Mouse (Mus musculus): ENCODE data around the gene Myo3b. TPM values are rescaled to one million over a fixed set of nuclear protein-coding genes. Genes with fewer than 3 reads are reported as not detected.

Myo3b gene
- polyA plus RNA-seq (2015; fragmentation: Illumina TruSeq; extraction: RNeasy Lipid Tissue Mini Kit (QIAGEN cat#74804); ENCODE audit: low read depth, low replicate concordance), result 0.95 TPM

DNA sequence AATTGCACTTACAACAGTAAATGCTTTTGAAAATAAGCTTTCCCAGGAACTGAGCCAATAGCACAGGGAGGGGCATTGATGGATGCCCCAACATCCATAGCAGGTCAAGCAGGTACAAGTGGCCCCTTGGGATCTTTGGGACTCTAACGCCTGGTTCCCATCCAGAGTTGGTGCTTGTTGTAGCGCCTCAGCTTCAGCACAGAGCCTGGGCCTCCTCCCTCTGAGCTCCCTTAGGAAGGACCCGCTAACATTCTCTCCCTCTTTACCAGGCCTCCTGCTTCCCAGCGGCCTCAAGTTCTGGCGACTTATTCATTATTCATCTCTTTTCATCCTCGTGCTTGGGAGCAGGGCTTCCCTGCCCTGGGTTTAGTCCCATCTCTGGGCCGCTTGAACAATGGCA, at the start of gene Myo3b:
Myo3b (plus strand) TSS at position 375 of the 400 bp plus-strand sequence.

Other genes starting within 250 kb of the Myo3b start
- 2.7 TPM for gene Ccdc173, start 249.6 kb upstream of the Myo3b start, polyA plus RNA-seq (2015; fragmentation: Illumina TruSeq; extraction: RNeasy Lipid Tissue Mini Kit (QIAGEN cat#74804); ENCODE audit: low read depth, low replicate concordance)
- gene Phospho2, start 249.5 kb upstream of the Myo3b start, polyA plus RNA-seq (2015; fragmentation: Illumina TruSeq; extraction: RNeasy Lipid Tissue Mini Kit (QIAGEN cat#74804); ENCODE audit: low read depth, low replicate concordance), result 36.4 TPM
- gene Klhl23, start 217.2 kb upstream of the Myo3b start, polyA plus RNA-seq (2015; fragmentation: Illumina TruSeq; extraction: RNeasy Lipid Tissue Mini Kit (QIAGEN cat#74804); ENCODE audit: low read depth, low replicate concordance), result 41.6 TPM
- gene Ssb, start 177.6 kb upstream of the Myo3b start, polyA plus RNA-seq (2015; fragmentation: Illumina TruSeq; extraction: RNeasy Lipid Tissue Mini Kit (QIAGEN cat#74804); ENCODE audit: low read depth, low replicate concordance), result 141 TPM
- gene Mettl5, start 153.5 kb upstream of the Myo3b start, polyA plus RNA-seq (2015; fragmentation: Illumina TruSeq; extraction: RNeasy Lipid Tissue Mini Kit (QIAGEN cat#74804); ENCODE audit: low read depth, low replicate concordance), result 28.7 TPM
- gene Ubr3, start 141.9 kb upstream of the Myo3b start, polyA plus RNA-seq (2015; fragmentation: Illumina TruSeq; extraction: RNeasy Lipid Tissue Mini Kit (QIAGEN cat#74804); ENCODE audit: low read depth, low replicate concordance), result 68.4 TPM